Mouse (Mus musculus): ENCODE results near the gene Aarsd1. TPM values are rescaled to one million over a fixed set of nuclear protein-coding genes. Genes with fewer than 3 reads are reported as not detected.

Aarsd1 gene
- polyA plus RNA-seq, 1 experiment from 2014 or later: 78.9 TPM

- ATAC-seq (replicated peaks; ENCODE audit: low FRiP score, low TSS enrichment, low read depth) (peak; percentile 57), DNase-seq (ENCODE audit: low spot score) (peak; percentile 62)
- H3K4me1 ChIP-seq (replicated peaks; ENCODE audit: control insufficient read depth, insufficient read depth, low read length): peaks cover 18% of the 10 kb centered on the region
- H3K27me3 ChIP-seq (replicated peaks; ENCODE audit: control insufficient read depth, insufficient read depth, low read length): no peaks in the 10 kb centered on the region
- peak within 1 kb of the TSS; percentile 92 for H3K4me2 ChIP-seq (ENCODE audit: low read length)
- peak within 1 kb of the TSS; percentile 79 for H3K27ac ChIP-seq (ENCODE audit: low read depth)
- peak within 1 kb of the TSS; percentile 74 for H3K9ac ChIP-seq (ENCODE audit: low read length)
- H3K36me3 ChIP-seq (ENCODE audit: control insufficient read depth, insufficient read depth, low read length): peaks cover 4% of the 10 kb centered on the region; the same call in 1 of the 2 replicates
- WGBS: 4% methylated on average over 23 of the region's 23 CpGs
- H3K9me3 ChIP-seq (ENCODE audit: control insufficient read depth, low read length): no peaks in the 10 kb centered on the region
- H3K4me3 ChIP-seq (ENCODE audit: low read depth, low read length): peak within 1 kb of the TSS; percentile 95
Observed at GRCm38 (mm10) chr11:101424105-101424851, 6.9 kb upstream of the Aarsd1 start, which contains the start of gene Gm27029. Gene Gm27029 (minus strand): TSS chr11:101424796.

GRCm38 (mm10) chr11:101420148-101420547 is 2.7 kb upstream of the Aarsd1 start:
- Histone ChIP-seq H3K36me3 (ENCODE audit: control insufficient read depth, insufficient read depth, low read length) (no peaks in the 10 kb centered on the region), H3K27ac (ENCODE audit: low read depth) (no peak overlapping the region), H3K9ac (ENCODE audit: low read length) (no peak overlapping the region), H3K27me3 (replicated peaks; ENCODE audit: control insufficient read depth, insufficient read depth, low read length) (no peaks in the 10 kb centered on the region), H3K9me3 (ENCODE audit: control insufficient read depth, low read length) (no peaks in the 10 kb centered on the region), H3K4me2 (ENCODE audit: low read length) (no peak overlapping the region), H3K4me3 (ENCODE audit: low read depth, low read length) (no peak overlapping the region), H3K4me1 (replicated peaks; ENCODE audit: control insufficient read depth, insufficient read depth, low read length) (peaks cover 11% of the 10 kb centered on the region)
- WGBS: 89% methylated on average over 5 of the region's 5 CpGs
- ATAC-seq (replicated peaks; ENCODE audit: low FRiP score, low TSS enrichment, low read depth) (no peak), DNase-seq (ENCODE audit: low spot score) (no peak)

GRCm38 (mm10) chr11:101419610-101420009 is 2.2 kb upstream of the Aarsd1 start:
- no peak overlapping the region for H3K4me2 ChIP-seq (ENCODE audit: low read length)
- WGBS: 36% methylated on average over 3 of the region's 3 CpGs
- ATAC-seq (replicated peaks; ENCODE audit: low FRiP score, low TSS enrichment, low read depth) (no peak), DNase-seq (ENCODE audit: low spot score) (no peak)
- H3K9me3 ChIP-seq (ENCODE audit: control insufficient read depth, low read length): no peaks in the 10 kb centered on the region
- H3K4me1 ChIP-seq (replicated peaks; ENCODE audit: control insufficient read depth, insufficient read depth, low read length): peaks cover 11% of the 10 kb centered on the region
- no peak overlapping the region for H3K4me3 ChIP-seq (ENCODE audit: low read depth, low read length)
- no peaks in the 10 kb centered on the region for H3K27me3 ChIP-seq (replicated peaks; ENCODE audit: control insufficient read depth, insufficient read depth, low read length)
- H3K36me3 ChIP-seq (ENCODE audit: control insufficient read depth, insufficient read depth, low read length): no peaks in the 10 kb centered on the region
- no peak overlapping the region for H3K27ac ChIP-seq (ENCODE audit: low read depth)
- no peak overlapping the region for H3K9ac ChIP-seq (ENCODE audit: low read length)

- Histone ChIP-seq H3K27ac (ENCODE audit: low read depth) (no peak overlapping the region), H3K27me3 (replicated peaks; ENCODE audit: control insufficient read depth, insufficient read depth, low read length) (no peaks in the 10 kb centered on the region), H3K4me3 (ENCODE audit: low read depth, low read length) (no peak overlapping the region), H3K36me3 (ENCODE audit: control insufficient read depth, insufficient read depth, low read length) (no peaks in the 10 kb centered on the region; the same call in 1 of the 2 replicates), H3K9me3 (ENCODE audit: control insufficient read depth, low read length) (no peaks in the 10 kb centered on the region), H3K4me2 (ENCODE audit: low read length) (no peak overlapping the region), H3K4me1 (replicated peaks; ENCODE audit: control insufficient read depth, insufficient read depth, low read length) (peaks cover 9% of the 10 kb centered on the region), H3K9ac (ENCODE audit: low read length) (no peak overlapping the region)
- DNase-seq (ENCODE audit: low spot score) (no peak), ATAC-seq (replicated peaks; ENCODE audit: low FRiP score, low TSS enrichment, low read depth) (no peak)
- WGBS: 61% methylated on average over 6 of the region's 6 CpGs
Observed at GRCm38 (mm10) chr11:101418991-101419390, 1.6 kb upstream of the Aarsd1 start.

GRCm38 (mm10) chr11:101416433-101417100 is 848 bp downstream of the Aarsd1 start:
- WGBS: under 1% methylated on average over 11 of the region's 11 CpGs

GRCm38 (mm10) chr11:101415306-101415705 is 2.1 kb downstream of the Aarsd1 start:
- ATAC-seq (replicated peaks; ENCODE audit: low FRiP score, low TSS enrichment, low read depth): no peak
- no peak overlapping the region for H3K4me2 ChIP-seq (ENCODE audit: low read length)

More at GRCm38 (mm10) chr11:101416433-101417100, 848 bp downstream of the Aarsd1 start:
- peaks cover 4% of the 10 kb centered on the region; the same call in 1 of the 2 replicates for H3K4me1 ChIP-seq (replicated peaks; ENCODE audit: control insufficient read depth, insufficient read depth, low read length)
- no peaks in the 10 kb centered on the region for H3K9me3 ChIP-seq (ENCODE audit: control insufficient read depth, low read length)
- ATAC-seq (replicated peaks; ENCODE audit: low FRiP score, low TSS enrichment, low read depth) (peak; percentile 40), DNase-seq (ENCODE audit: low spot score) (no peak)
- H3K27ac ChIP-seq (ENCODE audit: low read depth): peak overlapping the region; percentile 76
- peak overlapping the region; percentile 73 for H3K4me2 ChIP-seq (ENCODE audit: low read length)
- peaks cover 21% of the 10 kb centered on the region for H3K36me3 ChIP-seq (ENCODE audit: control insufficient read depth, insufficient read depth, low read length)
- H3K9ac ChIP-seq (ENCODE audit: low read length): peak overlapping the region; percentile 87
- H3K27me3 ChIP-seq (replicated peaks; ENCODE audit: control insufficient read depth, insufficient read depth, low read length): no peaks in the 10 kb centered on the region
- peak overlapping the region; percentile 92 for H3K4me3 ChIP-seq (ENCODE audit: low read depth, low read length)

GRCm38 (mm10) chr11:101395110-101395509 is 22.3 kb downstream of the Aarsd1 start:
- Histone ChIP-seq H3K27me3 (replicated peaks; ENCODE audit: control insufficient read depth, insufficient read depth, low read length) (no peaks in the 10 kb centered on the region), H3K9ac (ENCODE audit: low read length) (no peak overlapping the region), H3K27ac (ENCODE audit: low read depth) (no peak overlapping the region), H3K4me1 (replicated peaks; ENCODE audit: control insufficient read depth, insufficient read depth, low read length) (peaks cover 2% of the 10 kb centered on the region; the same call in 1 of the 2 replicates), H3K9me3 (ENCODE audit: control insufficient read depth, low read length) (no peaks in the 10 kb centered on the region), H3K4me2 (ENCODE audit: low read length) (no peak overlapping the region), H3K4me3 (ENCODE audit: low read depth, low read length) (no peak overlapping the region), H3K36me3 (ENCODE audit: control insufficient read depth, insufficient read depth, low read length) (no peaks in the 10 kb centered on the region)
- DNase-seq (ENCODE audit: low spot score): peak; percentile 81
- ATAC-seq (replicated peaks; ENCODE audit: low FRiP score, low TSS enrichment, low read depth): no peak; the same call in 1 of the 2 replicates
- 2% methylated on average over 8 of the region's 8 CpGs for WGBS

More at GRCm38 (mm10) chr11:101415306-101415705, 2.1 kb downstream of the Aarsd1 start:
- Histone ChIP-seq H3K27me3 (replicated peaks; ENCODE audit: control insufficient read depth, insufficient read depth, low read length) (no peaks in the 10 kb centered on the region), H3K36me3 (ENCODE audit: control insufficient read depth, insufficient read depth, low read length) (peaks cover 33% of the 10 kb centered on the region), H3K9ac (ENCODE audit: low read length) (no peak overlapping the region), H3K9me3 (ENCODE audit: control insufficient read depth, low read length) (no peaks in the 10 kb centered on the region), H3K4me1 (replicated peaks; ENCODE audit: control insufficient read depth, insufficient read depth, low read length) (peaks cover 4% of the 10 kb centered on the region; the same call in 1 of the 2 replicates), H3K4me3 (ENCODE audit: low read depth, low read length) (no peak overlapping the region), H3K27ac (ENCODE audit: low read depth) (no peak overlapping the region)
- WGBS: 92% methylated on average over 2 of the region's 2 CpGs
- DNase-seq (ENCODE audit: low spot score): no peak

- Histone ChIP-seq H3K9me3 (ENCODE audit: control insufficient read depth, low read length) (no peaks in the 10 kb centered on the region), H3K27me3 (replicated peaks; ENCODE audit: control insufficient read depth, insufficient read depth, low read length) (no peaks in the 10 kb centered on the region), H3K9ac (ENCODE audit: low read length) (no peak overlapping the region), H3K27ac (ENCODE audit: low read depth) (no peak overlapping the region), H3K4me1 (replicated peaks; ENCODE audit: control insufficient read depth, insufficient read depth, low read length) (0 out of 2 replicates have a peak, but pooled peaks cover 2% of the 10 kb centered on the region), H3K36me3 (ENCODE audit: control insufficient read depth, insufficient read depth, low read length) (no peaks in the 10 kb centered on the region), H3K4me2 (ENCODE audit: low read length) (no peak overlapping the region), H3K4me3 (ENCODE audit: low read depth, low read length) (no peak overlapping the region)
- ATAC-seq (replicated peaks; ENCODE audit: low FRiP score, low TSS enrichment, low read depth) (no peak), DNase-seq (ENCODE audit: low spot score) (no peak)
- 24% methylated on average over 4 of the region's 4 CpGs for WGBS
Observed at GRCm38 (mm10) chr11:101381817-101382216, 35.6 kb downstream of the Aarsd1 start.
